Mouse (Mus musculus): Measurements from ENCODE around the gene Cmtr1.
A peak's percentile ranks its signal among the peaks of the same experiment; 100 is the strongest.

DNA sequence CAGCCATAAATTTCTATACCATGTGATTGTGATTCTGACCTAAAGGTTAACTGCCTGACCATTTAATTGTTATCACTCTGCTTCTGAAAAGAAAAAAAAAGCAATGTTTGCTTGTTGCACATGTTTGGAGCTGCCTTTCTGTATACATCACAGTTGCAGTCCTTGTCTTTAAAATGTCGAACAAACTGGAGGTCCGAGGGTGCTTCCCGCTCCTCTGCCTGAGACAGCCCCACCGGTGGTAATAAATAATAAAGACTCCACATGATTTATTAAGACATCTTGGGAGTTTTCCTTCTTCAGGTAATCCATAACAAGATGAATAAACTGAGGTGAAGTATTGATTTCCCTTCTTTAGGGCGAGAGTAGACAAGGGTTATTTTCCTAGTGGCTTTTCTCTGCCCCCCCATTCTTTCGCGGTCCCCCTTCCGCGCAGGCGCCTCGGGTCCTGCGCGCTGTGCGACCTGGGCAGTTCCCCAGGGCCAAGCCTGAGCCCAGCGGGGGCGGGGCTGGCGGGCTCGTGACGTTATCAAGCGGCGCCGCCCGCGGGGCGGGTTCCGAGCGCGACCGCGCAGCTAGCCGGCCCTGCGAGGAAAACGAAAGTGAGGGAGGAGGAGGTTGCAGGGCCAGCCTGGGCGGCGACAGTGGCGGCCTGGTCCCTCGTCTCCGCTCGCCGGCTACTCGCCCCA lies at the start of gene Cmtr1:
- 0 out of 2 replicates have a peak, but pooled peaks have one; percentile 62 for TF ChIP-seq POLR2AphosphoS2 (IDR thresholded peaks at IDR 0.05; ENCODE audit: low read depth, low read length)
- TF ChIP-seq MAX (IDR thresholded peaks at IDR 0.05; ENCODE audit: low read length), result peak; percentile 7; the same call in 1 of the 2 replicates
- no peak for TF ChIP-seq EP300 (IDR thresholded peaks at IDR 0.05; ENCODE audit: low read length)
- peak; percentile 36; the same call in 1 of the 2 replicates for TF ChIP-seq CHD2 (IDR thresholded peaks at IDR 0.05; ENCODE audit: low read length)
- TF ChIP-seq ETS1 (conservative IDR thresholded peaks at IDR 0.05; ENCODE audit: low read depth, low read length), result no peak
- no peak for TF ChIP-seq CTCF (conservative IDR thresholded peaks at IDR 0.05 in 1 of 2, IDR thresholded peaks at IDR 0.05 in 1 of 2; ENCODE audit: low read depth in 2 of 2, low read length in 2 of 2)
